Mouse (Mus musculus): ENCODE results near the gene Ephb1. TPM values are rescaled to one million over a fixed set of nuclear protein-coding genes. Genes with fewer than 3 reads are reported as not detected.

The Ephb1 gene
- polyA plus RNA-seq, 1 experiment = 0.11 TPM

DNA sequence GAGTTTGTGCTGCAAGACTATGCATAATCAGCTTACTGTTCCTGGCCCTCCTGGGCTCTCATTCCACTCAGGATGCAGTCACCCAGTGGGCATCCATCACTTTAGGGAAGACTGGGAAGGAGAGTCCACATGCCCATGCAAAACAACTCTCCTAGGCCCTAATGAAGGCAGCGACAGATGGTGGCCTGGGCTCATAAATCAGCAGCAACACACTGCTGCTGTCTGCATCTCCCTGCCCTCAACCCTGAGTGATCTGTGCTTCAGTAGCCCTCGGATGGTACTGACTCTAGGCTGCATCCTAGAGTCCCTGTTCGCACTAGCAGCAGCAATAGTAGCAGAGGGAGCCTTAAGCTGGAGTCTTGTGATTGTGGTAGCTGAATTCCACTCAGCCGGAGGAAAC lies 114.3 kb downstream of the Ephb1 start:
- no peak for TF ChIP-seq FLI1 (IDR thresholded peaks at IDR 0.05; ENCODE audit: low read length)
- TF ChIP-seq GATA1 (IDR thresholded peaks at IDR 0.05; ENCODE audit: borderline replicate concordance, low read length) = no peak
- H3K4me1 ChIP-seq = no peaks in the 10 kb centered on the region
- H3K36me3 ChIP-seq (replicated peaks; ENCODE audit: low read length) = no peaks in the 10 kb centered on the region
- H3K27me3 ChIP-seq (replicated peaks) = no peaks in the 10 kb centered on the region
- H3K4me3 ChIP-seq (replicated peaks) = no peak overlapping the region
- peaks cover 10% of the 10 kb centered on the region for H3K9me3 ChIP-seq

DNA sequence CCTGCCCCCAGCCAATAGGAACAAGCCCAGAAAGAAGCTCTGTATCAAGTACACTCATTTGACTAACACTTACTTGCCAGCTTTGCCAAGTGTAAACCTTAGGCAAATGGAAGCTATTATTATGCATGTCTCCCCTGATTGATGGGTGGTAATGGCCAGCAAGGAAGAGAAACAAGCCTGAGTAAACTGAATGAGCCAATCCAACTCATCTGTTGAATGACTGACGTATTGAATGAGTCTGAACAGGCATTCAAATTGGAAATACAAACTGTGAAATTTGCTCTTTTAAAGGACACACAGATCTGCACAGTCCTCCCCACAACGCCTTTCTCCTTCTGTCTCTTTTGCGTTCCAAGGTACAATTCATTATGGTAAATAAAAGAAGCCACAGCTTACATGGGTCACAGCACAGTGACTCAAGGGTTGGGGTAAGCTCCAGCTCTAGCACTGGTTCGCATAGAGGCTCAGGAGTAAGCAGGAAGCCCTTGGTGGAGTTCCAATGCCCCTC lies 119.0 kb downstream of the Ephb1 start:
- H3K9me3 ChIP-seq = peaks cover 16% of the 10 kb centered on the region
- H3K27me3 ChIP-seq (replicated peaks) = no peaks in the 10 kb centered on the region
- H3K4me1 ChIP-seq = no peaks in the 10 kb centered on the region
- TF ChIP-seq FLI1 (IDR thresholded peaks at IDR 0.05; ENCODE audit: low read length) = no peak
- TF ChIP-seq GATA1 (IDR thresholded peaks at IDR 0.05; ENCODE audit: borderline replicate concordance, low read length) = no peak
- H3K4me3 ChIP-seq (replicated peaks) = no peak overlapping the region
- no peaks in the 10 kb centered on the region for H3K36me3 ChIP-seq (replicated peaks; ENCODE audit: low read length)

DNA sequence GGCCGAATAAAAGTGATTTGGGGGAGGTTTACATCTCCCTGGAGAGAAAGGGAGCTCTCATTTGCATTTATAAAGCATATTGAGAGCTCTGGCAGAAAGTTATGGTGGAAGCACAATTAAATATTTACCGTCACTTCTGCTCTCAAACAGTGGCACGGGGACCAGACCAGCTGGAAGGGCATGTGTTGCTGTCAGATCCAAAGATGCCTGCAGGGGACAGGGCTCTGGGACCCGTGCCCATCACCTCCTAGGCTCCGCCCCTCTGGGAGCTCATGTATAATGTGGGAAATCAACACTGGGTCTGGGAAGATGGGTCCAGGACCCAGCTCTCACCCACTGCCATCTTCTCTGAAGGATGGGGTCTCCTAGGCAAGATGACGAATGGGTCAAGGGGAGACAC lies 123.2 kb downstream of the Ephb1 start:
- H3K9me3 ChIP-seq = peaks cover 31% of the 10 kb centered on the region
- H3K27me3 ChIP-seq (replicated peaks) = no peaks in the 10 kb centered on the region
- no peak overlapping the region for H3K4me3 ChIP-seq (replicated peaks)
- H3K4me1 ChIP-seq = no peaks in the 10 kb centered on the region
- TF ChIP-seq FLI1 (IDR thresholded peaks at IDR 0.05; ENCODE audit: low read length) (no peak), GATA1 (IDR thresholded peaks at IDR 0.05; ENCODE audit: borderline replicate concordance, low read length) (no peak)
- no peaks in the 10 kb centered on the region for H3K36me3 ChIP-seq (replicated peaks; ENCODE audit: low read length)

DNA sequence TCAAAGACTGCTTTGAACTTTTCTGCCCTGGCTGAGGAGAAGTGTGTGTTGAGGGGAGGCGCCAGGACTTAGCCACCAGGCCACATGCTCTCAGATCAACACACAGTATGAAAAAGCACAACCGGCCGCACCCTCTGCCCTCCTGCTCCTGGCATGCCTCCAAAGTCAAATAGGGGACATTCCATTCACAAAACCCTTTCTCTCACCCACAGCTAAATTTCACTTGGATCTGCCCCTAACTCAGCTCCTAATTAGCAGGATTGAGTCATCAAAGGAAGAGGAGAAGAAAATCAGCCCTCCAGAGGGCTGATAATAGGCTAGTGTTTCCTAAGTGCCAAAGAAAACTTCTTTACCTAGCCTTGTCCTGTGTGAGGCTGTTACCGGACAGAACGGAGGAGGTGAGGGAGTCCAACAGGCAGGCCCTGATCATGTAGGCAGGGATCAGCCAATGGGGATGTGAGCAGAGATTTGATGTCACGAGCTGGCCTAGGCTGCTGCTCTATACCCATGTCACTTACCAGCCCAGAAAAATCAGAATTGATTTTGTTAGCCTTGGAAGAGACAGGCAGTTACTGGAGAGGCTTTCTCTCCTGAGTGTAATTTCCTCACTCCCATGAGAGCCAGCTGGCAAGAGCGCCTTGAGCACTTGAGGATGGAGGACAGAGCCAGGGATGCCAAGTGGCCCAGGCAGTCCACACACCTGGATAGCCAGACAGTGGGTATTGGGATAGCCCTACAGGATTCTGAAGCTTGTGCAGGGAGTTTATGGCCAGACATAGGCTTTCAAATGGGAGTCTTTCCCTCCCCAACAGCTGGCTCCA lies 137.5 kb downstream of the Ephb1 start:
- Histone ChIP-seq H3K36me3 (replicated peaks; ENCODE audit: low read length) (no peaks in the 10 kb centered on the region), H3K4me1 (no peaks in the 10 kb centered on the region), H3K9me3 (peaks cover 6% of the 10 kb centered on the region; the same call in 1 of the 2 replicates), H3K27me3 (replicated peaks) (no peaks in the 10 kb centered on the region), H3K4me3 (replicated peaks) (no peak overlapping the region)
- no peak for TF ChIP-seq FLI1 (IDR thresholded peaks at IDR 0.05; ENCODE audit: low read length)
- TF ChIP-seq GATA1 (IDR thresholded peaks at IDR 0.05; ENCODE audit: borderline replicate concordance, low read length) = no peak

DNA sequence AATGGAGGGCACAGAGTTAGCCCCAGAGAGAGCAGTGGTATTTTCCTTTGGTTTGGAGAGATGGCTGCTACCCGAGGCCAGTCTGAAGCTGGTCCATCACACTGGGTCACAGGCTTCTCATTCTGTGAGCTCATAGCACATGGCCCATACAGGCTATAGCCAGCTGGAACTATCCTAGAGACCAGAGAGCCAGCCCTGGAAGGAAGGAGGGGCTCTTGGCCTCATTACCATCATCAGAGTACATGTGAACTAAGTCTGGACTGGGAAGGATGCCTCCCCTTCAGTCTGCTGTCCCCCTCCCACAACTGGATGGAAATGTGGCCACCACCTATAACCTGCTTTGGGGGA lies 142.5 kb downstream of the Ephb1 start:
- Histone ChIP-seq H3K9me3 (peaks cover 6% of the 10 kb centered on the region; the same call in 1 of the 2 replicates), H3K27me3 (replicated peaks) (no peaks in the 10 kb centered on the region), H3K4me1 (no peaks in the 10 kb centered on the region), H3K36me3 (replicated peaks; ENCODE audit: low read length) (no peaks in the 10 kb centered on the region), H3K4me3 (replicated peaks) (no peak overlapping the region)
- no peak for TF ChIP-seq FLI1 (IDR thresholded peaks at IDR 0.05; ENCODE audit: low read length)

DNA sequence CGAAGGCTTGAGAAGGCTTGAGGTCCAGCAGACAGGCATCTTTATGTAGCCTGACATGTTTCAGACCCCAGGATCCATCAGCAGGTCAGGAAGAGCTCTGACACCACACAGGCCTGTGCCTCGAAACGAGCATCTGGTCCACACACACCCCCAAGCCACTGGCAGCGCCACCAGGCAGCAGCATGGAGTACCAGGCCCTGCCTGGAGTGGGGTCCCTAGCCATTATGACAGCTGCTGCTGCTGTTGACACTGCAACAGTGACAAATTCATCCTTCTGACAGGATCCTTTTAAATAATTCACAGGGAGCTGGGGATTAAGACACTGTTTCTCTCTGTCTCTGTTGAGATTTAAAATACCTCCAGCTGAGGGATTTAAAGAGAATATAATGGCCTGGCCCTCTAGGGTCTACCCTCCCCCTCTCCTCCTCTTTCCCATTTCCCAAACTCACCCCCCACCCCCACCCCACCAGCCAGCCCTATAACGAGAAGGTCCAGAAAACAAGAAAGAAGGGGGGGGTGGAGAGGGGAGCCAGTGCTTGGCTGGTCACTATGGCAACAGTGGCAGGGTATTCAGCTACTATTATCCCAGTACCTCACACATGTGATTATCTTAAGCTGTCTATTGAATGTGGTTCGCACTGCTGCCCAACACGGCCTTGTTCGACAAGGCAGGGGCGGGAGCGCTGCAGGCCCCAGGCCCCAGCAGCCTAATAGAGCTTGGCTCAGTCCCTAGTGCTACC lies 143.0 kb downstream of the Ephb1 start:
- Histone ChIP-seq H3K36me3 (replicated peaks; ENCODE audit: low read length) (no peaks in the 10 kb centered on the region), H3K27me3 (replicated peaks) (no peaks in the 10 kb centered on the region), H3K4me1 (no peaks in the 10 kb centered on the region), H3K4me3 (replicated peaks) (no peak overlapping the region), H3K9me3 (peaks cover 9% of the 10 kb centered on the region; the same call in 1 of the 2 replicates)
- no peak for TF ChIP-seq GATA1 (IDR thresholded peaks at IDR 0.05; ENCODE audit: borderline replicate concordance, low read length)
- no peak for TF ChIP-seq FLI1 (IDR thresholded peaks at IDR 0.05; ENCODE audit: low read length)

DNA sequence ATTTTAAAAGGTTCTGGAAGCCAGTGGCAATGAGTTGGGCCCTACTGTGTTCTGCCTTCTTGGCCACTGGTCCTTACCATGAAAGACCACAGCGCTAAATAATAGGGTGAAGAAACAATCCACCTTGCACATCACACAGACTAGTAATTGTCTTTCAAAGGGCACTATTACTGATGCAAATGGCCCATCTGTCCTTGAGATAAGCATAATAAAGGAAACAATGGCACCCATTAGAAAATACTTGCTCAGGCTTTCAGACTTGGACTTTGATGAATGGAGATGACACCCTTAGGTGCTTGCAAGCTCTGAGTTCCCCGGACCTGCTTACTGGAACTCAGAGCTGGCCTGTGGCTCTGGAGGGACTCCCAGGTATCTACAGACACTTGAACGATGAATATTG lies 149.0 kb downstream of the Ephb1 start:
- H3K9me3 ChIP-seq = 0 out of 2 replicates have a peak, but pooled peaks cover 9% of the 10 kb centered on the region
- H3K27me3 ChIP-seq (replicated peaks) = no peaks in the 10 kb centered on the region
- no peaks in the 10 kb centered on the region for H3K36me3 ChIP-seq (replicated peaks; ENCODE audit: low read length)
- no peaks in the 10 kb centered on the region for H3K4me1 ChIP-seq
- TF ChIP-seq GATA1 (IDR thresholded peaks at IDR 0.05; ENCODE audit: borderline replicate concordance, low read length) = no peak
- TF ChIP-seq FLI1 (IDR thresholded peaks at IDR 0.05; ENCODE audit: low read length) = no peak
- no peak overlapping the region for H3K4me3 ChIP-seq (replicated peaks)

DNA sequence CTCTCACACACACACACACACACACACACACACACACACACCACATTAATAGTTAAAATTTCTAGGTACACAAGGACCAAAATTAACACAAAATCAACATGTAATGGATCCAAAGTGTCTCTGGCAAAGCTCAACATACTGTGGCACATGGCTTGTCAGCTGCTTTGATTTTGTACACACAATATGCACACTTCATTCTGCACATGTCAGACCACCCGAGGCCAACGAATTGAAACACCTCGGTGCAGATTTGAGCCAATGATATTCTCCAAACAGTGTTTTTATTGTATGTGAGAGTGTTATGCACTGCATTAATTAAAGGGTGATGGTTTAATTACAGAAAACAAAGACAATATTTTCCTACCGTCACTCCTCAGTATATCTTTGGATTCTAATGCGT lies 152.6 kb downstream of the Ephb1 start:
- H3K27me3 ChIP-seq (replicated peaks) = no peaks in the 10 kb centered on the region
- no peak overlapping the region for H3K4me3 ChIP-seq (replicated peaks)
- no peaks in the 10 kb centered on the region for H3K36me3 ChIP-seq (replicated peaks; ENCODE audit: low read length)
- H3K9me3 ChIP-seq = 0 out of 2 replicates have a peak, but pooled peaks cover 17% of the 10 kb centered on the region
- TF ChIP-seq GATA1 (IDR thresholded peaks at IDR 0.05; ENCODE audit: borderline replicate concordance, low read length) (no peak), FLI1 (IDR thresholded peaks at IDR 0.05; ENCODE audit: low read length) (no peak)
- H3K4me1 ChIP-seq = no peaks in the 10 kb centered on the region

DNA sequence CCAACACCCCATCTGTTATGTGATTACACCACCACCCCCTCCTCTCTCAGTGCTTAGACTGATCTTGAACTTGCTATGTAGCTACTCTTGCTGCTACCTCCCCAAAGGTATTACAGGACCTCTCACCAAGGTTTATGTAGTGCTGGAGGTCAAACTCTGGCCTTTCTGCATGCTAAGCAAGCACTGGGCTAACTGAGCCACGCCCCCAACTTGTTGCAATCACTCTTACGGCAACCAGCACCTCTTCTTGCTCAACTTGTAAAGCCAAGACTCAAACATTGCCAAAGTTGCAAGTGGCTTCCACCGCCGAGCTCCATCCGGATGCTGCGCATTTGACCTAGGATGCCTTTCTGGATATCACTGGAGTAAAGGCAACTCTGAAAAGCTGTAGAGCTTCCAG lies 157.6 kb downstream of the Ephb1 start:
- Histone ChIP-seq H3K27me3 (replicated peaks) (no peaks in the 10 kb centered on the region), H3K4me3 (replicated peaks) (no peak overlapping the region), H3K4me1 (no peaks in the 10 kb centered on the region), H3K36me3 (replicated peaks; ENCODE audit: low read length) (no peaks in the 10 kb centered on the region), H3K9me3 (peaks cover 29% of the 10 kb centered on the region)
- no peak for TF ChIP-seq FLI1 (IDR thresholded peaks at IDR 0.05; ENCODE audit: low read length)
- no peak for TF ChIP-seq GATA1 (IDR thresholded peaks at IDR 0.05; ENCODE audit: borderline replicate concordance, low read length)

DNA sequence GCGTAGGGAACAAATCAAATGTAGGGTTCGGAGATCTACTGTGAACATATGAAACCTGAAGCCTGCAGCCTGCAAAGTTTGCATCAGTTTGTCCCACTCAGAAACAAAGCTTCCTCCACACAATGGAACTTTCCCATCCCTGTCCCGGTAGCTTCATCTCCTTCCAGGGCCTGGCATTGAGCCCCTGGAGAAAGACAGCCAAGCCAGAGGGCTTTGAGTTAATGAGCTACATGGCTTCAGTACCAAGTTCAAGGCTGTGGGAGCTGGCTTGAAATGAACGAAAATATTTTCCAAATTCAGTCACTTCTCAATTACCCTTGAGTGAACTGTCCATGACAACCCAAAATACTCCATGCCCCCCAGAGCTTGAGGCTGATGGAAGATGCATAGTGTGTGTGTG lies 160.4 kb downstream of the Ephb1 start:
- Histone ChIP-seq H3K4me3 (replicated peaks) (no peak overlapping the region), H3K9me3 (peaks cover 42% of the 10 kb centered on the region), H3K27me3 (replicated peaks) (no peaks in the 10 kb centered on the region), H3K4me1 (no peaks in the 10 kb centered on the region), H3K36me3 (replicated peaks; ENCODE audit: low read length) (no peaks in the 10 kb centered on the region)
- TF ChIP-seq GATA1 (IDR thresholded peaks at IDR 0.05; ENCODE audit: borderline replicate concordance, low read length) (no peak), FLI1 (IDR thresholded peaks at IDR 0.05; ENCODE audit: low read length) (no peak)

Data from megakaryocyte, embryonic 14.5 days (primary cell).